Comparison of ENCODE assay signal across 19 mouse cellular contexts in genomic region chr19:3357620-3358019, GRCm38 (mm10). TPM values are rescaled to one million over a fixed set of nuclear protein-coding genes. Genes with fewer than 3 reads are reported as not detected.
DNase-seq lines count a peak whose midpoint lies in the region; ATAC-seq and TF ChIP-seq lines count a peak whose summit lies in the region.
"Had no signal": no experiment of that assay in that cellular context is flagged by ENCODE, and none has a peak within 500 bp of the region (broad histone marks: within the 10 kb centered on the region; RNA-seq: fewer than 3 reads in every experiment).

No protein-coding gene starts in this region.

- no peak for DNase-seq in forebrain, postnatal 0 days
- DNase-seq in liver, adult 2 months (ENCODE audit: extremely low read depth, low read depth, low spot score) = no peak
- peak; percentile 42 for DNase-seq in 416B (ENCODE audit: low read depth)
- peak; percentile 11 for DNase-seq in WW6 (ENCODE audit: low read depth, low spot score)
- no peak for DNase-seq in spleen, postnatal 36 days (ENCODE audit: low spot score in 2 of 2)
- no peak for DNase-seq in neural tube, embryonic 10.5 days (ENCODE audit: extremely low spot score, low spot score)
- DNase-seq: adrenal gland, postnatal 36 days; cerebellum, postnatal 14 days; gastrocnemius, postnatal 10 days; heart, postnatal 4 days; layer of hippocampus, adult 9-11 months; liver, embryonic 13.5 days; thymus, postnatal 14 days had no signal

- 81% methylated on average over 4 of the region's 4 CpGs for WGBS in forebrain, postnatal 0 days
- 67% methylated on average over 4 of the region's 4 CpGs for WGBS in forebrain, embryonic 12.5 days
- 95% methylated on average over 4 of the region's 4 CpGs for WGBS in liver, adult 2 months
- 66% methylated on average over 4 of the region's 4 CpGs for WGBS in liver, embryonic 12.5 days (ENCODE audit: insufficient replicate concordance)

- no peaks in the 10 kb centered on the region for H3K27me3 ChIP-seq in forebrain, postnatal 0 days (ENCODE audit: insufficient read depth, low read length)
- no peaks in the 10 kb centered on the region for H3K27me3 ChIP-seq in forebrain, embryonic 12.5 days
- H3K27me3 ChIP-seq in liver, adult 2 months (ENCODE audit: control insufficient read depth, insufficient read depth, low read length) = no peaks in the 10 kb centered on the region
- H3K27me3 ChIP-seq in liver, embryonic 12.5 days (replicated peaks) = no peaks in the 10 kb centered on the region
- H3K27me3 ChIP-seq: liver, embryonic 13.5 days; midbrain, embryonic 15.5 days had no signal

- TF ChIP-seq CTCF in forebrain, postnatal 0 days (IDR thresholded peaks at IDR 0.05; ENCODE audit: low read depth) = peak; percentile 36
- TF ChIP-seq CTCF in liver, adult 2 months (IDR thresholded peaks at IDR 0.05; ENCODE audit: low read depth, low read length) = peak; percentile 20; the same call in 1 of the 2 replicates

- H3K9ac ChIP-seq in forebrain, postnatal 0 days = no peak overlapping the region
- no peak overlapping the region for H3K9ac ChIP-seq in forebrain, embryonic 12.5 days
- H3K9ac ChIP-seq in liver, adult 2 months (ENCODE audit: low read depth, low read length) = no peak overlapping the region
- H3K9ac ChIP-seq in liver, embryonic 12.5 days = no peak overlapping the region
- H3K9ac ChIP-seq: liver, embryonic 13.5 days; midbrain, embryonic 15.5 days had no signal

- H3K9me3 ChIP-seq in forebrain, postnatal 0 days (ENCODE audit: low read length) = no peaks in the 10 kb centered on the region
- H3K9me3 ChIP-seq in forebrain, embryonic 12.5 days = no peaks in the 10 kb centered on the region
- no peaks in the 10 kb centered on the region for H3K9me3 ChIP-seq in liver, embryonic 12.5 days (replicated peaks)
- H3K9me3 ChIP-seq: G1E; liver, embryonic 13.5 days; midbrain, embryonic 15.5 days had no signal

- H3K4me3 ChIP-seq in forebrain, postnatal 0 days (ENCODE audit: low read depth, low read length) = no peak overlapping the region
- H3K4me3 ChIP-seq in forebrain, embryonic 12.5 days (replicated peaks) = no peak overlapping the region
- H3K4me3 ChIP-seq in liver, adult 2 months (ENCODE audit: insufficient read depth, low read depth, low read length) = no peak overlapping the region
- H3K4me3 ChIP-seq in liver, embryonic 12.5 days = no peak overlapping the region
- H3K4me3 ChIP-seq: erythroblast, embryonic 14.5 days; liver, embryonic 13.5 days; midbrain, embryonic 15.5 days had no signal

- no peaks in the 10 kb centered on the region for H3K36me3 ChIP-seq in forebrain, postnatal 0 days (ENCODE audit: insufficient read depth)
- H3K36me3 ChIP-seq in forebrain, embryonic 12.5 days (replicated peaks) = no peaks in the 10 kb centered on the region
- H3K36me3 ChIP-seq in liver, adult 2 months (ENCODE audit: control insufficient read depth, insufficient read depth, low read length) = peaks cover 81% of the 10 kb centered on the region
- peaks cover 22% of the 10 kb centered on the region for H3K36me3 ChIP-seq in liver, embryonic 12.5 days
- H3K36me3 ChIP-seq: midbrain, embryonic 15.5 days had no signal

- no peak overlapping the region for H3K4me2 ChIP-seq in forebrain, postnatal 0 days (ENCODE audit: low read depth)
- H3K4me2 ChIP-seq in forebrain, embryonic 12.5 days = no peak overlapping the region
- no peak overlapping the region for H3K4me2 ChIP-seq in liver, embryonic 12.5 days
- H3K4me2 ChIP-seq: heart, embryonic 11.5 days; liver, embryonic 13.5 days; midbrain, embryonic 15.5 days had no signal

- TF ChIP-seq POLR2A in liver, adult 2 months (IDR thresholded peaks at IDR 0.05; ENCODE audit: extremely low read depth, insufficient read depth, low read length) = no peak

- no peaks in the 10 kb centered on the region for H3K4me1 ChIP-seq in forebrain, postnatal 0 days (ENCODE audit: insufficient read depth)
- no peaks in the 10 kb centered on the region for H3K4me1 ChIP-seq in forebrain, embryonic 12.5 days
- peaks cover 6% of the 10 kb centered on the region for H3K4me1 ChIP-seq in liver, adult 2 months (ENCODE audit: control insufficient read depth, insufficient read depth, low read length)
- H3K4me1 ChIP-seq in liver, embryonic 12.5 days = peaks cover 17% of the 10 kb centered on the region; the same call in 1 of the 2 replicates
- H3K4me1 ChIP-seq: midbrain, embryonic 15.5 days had no signal

- peaks cover 7% of the 10 kb centered on the region; the same call in 1 of the 2 replicates for H3K79me2 ChIP-seq in liver, adult 2 months (ENCODE audit: control insufficient read depth, insufficient read depth, low read length)

- ATAC-seq in forebrain, postnatal 0 days = no peak
- ATAC-seq in forebrain, embryonic 12.5 days (ENCODE audit: low FRiP score) = no peak
- no peak for ATAC-seq in liver, embryonic 12.5 days
- ATAC-seq: midbrain, embryonic 15.5 days had no signal

- no peak overlapping the region for H3K27ac ChIP-seq in forebrain, postnatal 0 days (ENCODE audit: low read depth, low read length)
- no peak overlapping the region for H3K27ac ChIP-seq in forebrain, embryonic 12.5 days
- H3K27ac ChIP-seq in liver, adult 2 months (replicated peaks; ENCODE audit: insufficient read depth, low read depth, low read length) = no peak overlapping the region
- H3K27ac ChIP-seq in liver, embryonic 12.5 days = no peak overlapping the region
- H3K27ac ChIP-seq: liver, embryonic 13.5 days; midbrain, embryonic 15.5 days had no signal

RNA-seq across cellular contexts. Expression of gene Tesmin, which starts 31.0 kb away (rescaled TPM):
- 0.71 and 1.0 TPM in 2 replicates for total RNA-seq in forebrain, postnatal 0 days (2014; rRNA removed)
- 0.82 and 1.5 TPM in 2 replicates for polyA plus RNA-seq in forebrain, postnatal 0 days (2015; fragmentation: Nextera tagmentation; extraction: Ambion mirVana)
- polyA plus RNA-seq in forebrain, embryonic 12.5 days (2016; fragmentation: Nextera tagmentation; extraction: Ambion mirVana) = 0.41 and 0.44 TPM in 2 replicates
- total RNA-seq in liver, adult 2 months (2014; rRNA removed) = 0.46 and 0.54 TPM in 2 replicates
- polyA plus RNA-seq in liver, adult 2 months (2012; rRNA removed) = 0.31 and 0.33 TPM in 2 replicates
- 0.38 and 0.41 TPM in 2 replicates for polyA plus RNA-seq in liver, embryonic 12.5 days (2016; fragmentation: Nextera tagmentation; extraction: Ambion mirVana)

RNA-seq across cellular contexts. Expression of gene Cpt1a, which starts 35.5 kb away (rescaled TPM):
- 13.7 and 17.2 TPM in 2 replicates for total RNA-seq in forebrain, postnatal 0 days (2014; rRNA removed)
- polyA plus RNA-seq in forebrain, postnatal 0 days (2015; fragmentation: Nextera tagmentation; extraction: Ambion mirVana) = 13.1 and 17.0 TPM in 2 replicates
- 11.7 and 14.4 TPM in 2 replicates for polyA plus RNA-seq in forebrain, embryonic 12.5 days (2016; fragmentation: Nextera tagmentation; extraction: Ambion mirVana)
- total RNA-seq in liver, adult 2 months (2014; rRNA removed) = 162 and 234 TPM in 2 replicates
- polyA plus RNA-seq in liver, adult 2 months (2012; rRNA removed) = 182 and 211 TPM in 2 replicates
- 7.0 and 8.3 TPM in 2 replicates for polyA plus RNA-seq in liver, embryonic 12.5 days (2016; fragmentation: Nextera tagmentation; extraction: Ambion mirVana)

RNA-seq across cellular contexts. Expression of gene Gal, which starts 56.7 kb away (rescaled TPM):
- total RNA-seq in forebrain, postnatal 0 days (2014; rRNA removed) = 2.0 and 2.1 TPM in 2 replicates
- 14.1 and 21.9 TPM in 2 replicates for polyA plus RNA-seq in forebrain, postnatal 0 days (2015; fragmentation: Nextera tagmentation; extraction: Ambion mirVana)
- polyA plus RNA-seq in forebrain, embryonic 12.5 days (2016; fragmentation: Nextera tagmentation; extraction: Ambion mirVana) = 1.1 and 2.0 TPM in 2 replicates
- total RNA-seq in liver, adult 2 months (2014; rRNA removed) = 0.28 TPM in 1 of 2 replicates, not detected in the other
- polyA plus RNA-seq in liver, adult 2 months (2012; rRNA removed) = not detected in 2 replicates
- polyA plus RNA-seq in liver, embryonic 12.5 days (2016; fragmentation: Nextera tagmentation; extraction: Ambion mirVana) = 0.19 and 0.29 TPM in 2 replicates
- total RNA-seq: G1E had no signal
- polyA plus RNA-seq: erythroblast, embryonic 14.5 days; G1E; liver, embryonic 13.5 days had no signal

Comparison
In these comparisons a context has a peak if more than half of its experiments do, and no peak if none do; other contexts are left out.
1. RNA of gene Cpt1a, which starts 35.5 kb away (polyA plus RNA-seq): 182 to 211 TPM in liver, adult 2 months; 13.1 to 17.0 TPM in forebrain, postnatal 0 days, 11.7 to 14.4 TPM in forebrain, embryonic 12.5 days and 7.0 to 8.3 TPM in liver, embryonic 12.5 days; every median in the first group is over 10 times any median in the second.
2. DNase-seq: peak in 416B (single experiment) and WW6 (single experiment); none in forebrain, postnatal 0 days (single experiment), liver, adult 2 months (single experiment), spleen, postnatal 36 days (0 of 2) and neural tube, embryonic 10.5 days (single experiment).